Mouse (Mus musculus) effector memory CD4-positive, alpha-beta T cell, adult 5 months (primary cell): ENCODE results near the gene Fam49a. TPM values are rescaled to one million over a fixed set of nuclear protein-coding genes. Genes with fewer than 3 reads are reported as not detected.

ENCODE experiments used
- polyA plus RNA-seq: library from polyadenylated mRNA; unstranded; fragments of 100-300 nt; shearing (Covaris generic); gene quantifications from one replicate; pipeline ENCODE4 v1.2.1, GENCODE M21; 2017

The Fam49a gene
- polyA plus RNA-seq: 74.7 TPM

GRCm38 (mm10) chr12:12261987-12262971, at the start of gene Fam49a:
TSS of gene Fam49a (plus strand) at chr12:12262139.

